Mouse (Mus musculus) MEL (cell line): ENCODE measurements around the gene Sfn. TPM values are rescaled to one million over a fixed set of nuclear protein-coding genes. Genes with fewer than 3 reads are reported as not detected.

Experiments used
- DNase-seq: peaks from one replicate; pipeline ENCODE4 v3.0.0; 2011; ENCODE audit warnings: low read depth, low spot score
- H3K27ac ChIP-seq: 2 replicates; pipeline ENCODE4 v1.5.1; 2012; ENCODE audit warnings: low read depth, mild to moderate bottlenecking, control low read depth, low read length, moderate library complexity; ENCODE audit not compliant: control insufficient read depth
- H3K27me3 ChIP-seq, 2 experiments: fragments of 150-350 bp in 1 of 2; sonication (generic) in 1 of 2; 2 replicates each; pipeline ENCODE4 v1.6.1; 2012; ENCODE audit warnings: low read length in 2 of 2, mild to moderate bottlenecking in 2 of 2, improper control_type of control experiment in 1 of 2, moderate library complexity in 1 of 2; ENCODE audit not compliant: insufficient read depth in 2 of 2, control insufficient read depth in 1 of 2
- H3K36me3 ChIP-seq, 2 experiments: 2 replicates each; pipeline ENCODE4 v1.6.1; 2012 to 2014; ENCODE audit warnings: low read length in 2 of 2, improper control_type of control experiment in 1 of 2, inconsistent platforms in 1 of 2, mild to moderate bottlenecking in 1 of 2; ENCODE audit not compliant: insufficient read depth in 2 of 2, control insufficient read depth in 1 of 2
- H3K4me1 ChIP-seq, 2 experiments: fragments of 150-350 bp in 1 of 2; sonication (generic) in 1 of 2; 2 replicates each; pipeline ENCODE4 v1.6.1; 2012; ENCODE audit warnings: low read length in 2 of 2, improper control_type of control experiment in 1 of 2, mild to moderate bottlenecking in 1 of 2; ENCODE audit not compliant: insufficient read depth in 2 of 2, control insufficient read depth in 1 of 2
- H3K4me3 ChIP-seq, 2 experiments: fragments of 150-350 bp in 1 of 2; sonication (generic) in 1 of 2; 2 replicates each; pipeline ENCODE4 v1.5.1; 2012; ENCODE audit warnings: low read depth in 2 of 2, low read length in 2 of 2, mild to moderate bottlenecking in 2 of 2, moderate library complexity in 2 of 2, control low read depth in 1 of 2, improper control_type of control experiment in 1 of 2; ENCODE audit not compliant: control insufficient read depth in 1 of 2, insufficient read depth in 1 of 2
- H3K79me2 ChIP-seq: 2 replicates; pipeline ENCODE4 v1.6.1; 2012; ENCODE audit warnings: mild to moderate bottlenecking, low read length, moderate library complexity; ENCODE audit not compliant: control insufficient read depth, poor library complexity, insufficient read depth
- H3K9ac ChIP-seq: 2 replicates; pipeline ENCODE4 v1.6.1; 2012; ENCODE audit warnings: low read depth, mild to moderate bottlenecking, control low read depth, low read length, moderate library complexity; ENCODE audit not compliant: control insufficient read depth, poor library complexity, severe bottlenecking
- H3K9me3 ChIP-seq: fragments of 150-350 bp; sonication (generic); replicated peaks from 2 replicates; pipeline ENCODE4 v1.6.1; 2012; ENCODE audit warnings: mild to moderate bottlenecking, low read length, improper control_type of control experiment, moderate library complexity; ENCODE audit not compliant: insufficient read depth
- BHLHE40 ChIP-seq: IDR thresholded peaks from 2 replicates; pipeline ENCODE4 v1.6.1; 2012; ENCODE audit warnings: low read depth, mild to moderate bottlenecking, inconsistent platforms, low read length, improper control_type of control experiment, borderline replicate concordance
- CTCF ChIP-seq, 3 experiments: IDR thresholded peaks in 2 of 3; conservative IDR thresholded peaks in 1 of 3; 2 replicates each; pipeline ENCODE4 v1.5.1; 2011 to 2012; ENCODE audit warnings: low read length in 3 of 3, low read depth in 2 of 3, mild to moderate bottlenecking in 2 of 3, improper control_type of control experiment in 1 of 3, inconsistent platforms in 1 of 3, mixed read lengths in 1 of 3, moderate library complexity in 1 of 3; ENCODE audit not compliant: control insufficient read depth in 1 of 3, insufficient read depth in 1 of 3, poor library complexity in 1 of 3, severe bottlenecking in 1 of 3
- ELF1 ChIP-seq: IDR thresholded peaks from 2 replicates; pipeline ENCODE4 v1.6.1; 2014; ENCODE audit warnings: low read depth, mild to moderate bottlenecking, inconsistent platforms, low read length, improper control_type of control experiment, moderate library complexity
- EP300 ChIP-seq, 2 experiments: IDR thresholded peaks; 2 replicates each; pipeline ENCODE4 v1.6.1; 2011; ENCODE audit warnings: improper control_type of control experiment in 2 of 2, low read length in 2 of 2, low read depth in 1 of 2, mild to moderate bottlenecking in 1 of 2
- ETS1 ChIP-seq: IDR thresholded peaks from 2 replicates; pipeline ENCODE4 v1.6.1; 2012; ENCODE audit warnings: low read depth, mild to moderate bottlenecking, inconsistent platforms, low read length, improper control_type of control experiment, moderate library complexity
- GATA1 ChIP-seq: IDR thresholded peaks from 2 replicates; pipeline ENCODE4 v1.6.1; 2011; ENCODE audit warnings: low read depth, low read length, improper control_type of control experiment
- HCFC1 ChIP-seq: IDR thresholded peaks from 2 replicates; pipeline ENCODE4 v1.6.1; 2012; ENCODE audit warnings: low read depth, mild to moderate bottlenecking, inconsistent platforms, low read length, improper control_type of control experiment, moderate library complexity
- MAFK ChIP-seq: IDR thresholded peaks from 2 replicates; pipeline ENCODE4 v1.6.1; 2011; ENCODE audit warnings: low read depth, mild to moderate bottlenecking, low read length, improper control_type of control experiment, borderline replicate concordance
- MAX ChIP-seq: IDR thresholded peaks from 2 replicates; pipeline ENCODE4 v1.6.1; 2011; ENCODE audit warnings: low read length, improper control_type of control experiment
- MAZ ChIP-seq: IDR thresholded peaks from 2 replicates; pipeline ENCODE4 v1.6.1; 2012; ENCODE audit warnings: low read depth, mild to moderate bottlenecking, inconsistent platforms, low read length, improper control_type of control experiment
- MXI1 ChIP-seq: IDR thresholded peaks from 2 replicates; pipeline ENCODE4 v1.6.1; 2011; ENCODE audit warnings: mild to moderate bottlenecking, low read depth, low read length, improper control_type of control experiment
- NELFE ChIP-seq: IDR thresholded peaks from 2 replicates; pipeline ENCODE4 v1.6.1; 2011; ENCODE audit warnings: low read depth, low read length, improper control_type of control experiment
- NRF1 ChIP-seq: IDR thresholded peaks from 2 replicates; pipeline ENCODE4 v1.6.1; 2014; ENCODE audit warnings: low read depth, mild to moderate bottlenecking, inconsistent platforms, low read length, improper control_type of control experiment, moderate library complexity; ENCODE audit not compliant: poor library complexity, insufficient read depth, severe bottlenecking
- POLR2A ChIP-seq, 2 experiments: IDR thresholded peaks; 2 replicates each; pipeline ENCODE4 v1.6.1; 2011 to 2012; ENCODE audit warnings: low read length in 2 of 2, mild to moderate bottlenecking in 2 of 2, control low read depth in 1 of 2, improper control_type of control experiment in 1 of 2, low read depth in 1 of 2, moderate library complexity in 1 of 2; ENCODE audit not compliant: control insufficient read depth in 1 of 2, insufficient read depth in 1 of 2, poor library complexity in 1 of 2
- POLR2AphosphoS2 ChIP-seq: IDR thresholded peaks from 2 replicates; pipeline ENCODE4 v1.6.1; 2011; ENCODE audit warnings: low read length, improper control_type of control experiment
- POLR2AphosphoS5 ChIP-seq: IDR thresholded peaks from 2 replicates; pipeline ENCODE4 v1.6.1; 2012; ENCODE audit warnings: low read depth, borderline replicate concordance, mild to moderate bottlenecking, inconsistent platforms, low read length, moderate library complexity, mixed read lengths
- RCOR1 ChIP-seq: IDR thresholded peaks from 2 replicates; pipeline ENCODE4 v1.6.1; 2012; ENCODE audit warnings: low read depth, mild to moderate bottlenecking, inconsistent platforms, low read length, improper control_type of control experiment
- SMC3 ChIP-seq: IDR thresholded peaks from 2 replicates; pipeline ENCODE4 v1.6.1; 2011; ENCODE audit warnings: low read depth, low read length, improper control_type of control experiment
- TAL1 ChIP-seq: IDR thresholded peaks from 2 replicates; pipeline ENCODE4 v1.6.1; 2012; ENCODE audit warnings: mild to moderate bottlenecking, inconsistent platforms, low read length, moderate library complexity, mixed read lengths
- TBP ChIP-seq: IDR thresholded peaks from 2 replicates; pipeline ENCODE4 v1.8.0; 2011; ENCODE audit warnings: low read depth, low read length, improper control_type of control experiment
- TCF12 ChIP-seq: IDR thresholded peaks from 2 replicates; pipeline ENCODE4 v1.6.1; 2014; ENCODE audit warnings: low read depth, mild to moderate bottlenecking, inconsistent platforms, low read length, improper control_type of control experiment, moderate library complexity
- USF1 ChIP-seq: IDR thresholded peaks from 2 replicates; pipeline ENCODE4 v1.6.1; 2014; ENCODE audit warnings: low read depth, mild to moderate bottlenecking, inconsistent platforms, low read length, improper control_type of control experiment, moderate library complexity
- ZC3H11A ChIP-seq: IDR thresholded peaks from 2 replicates; pipeline ENCODE4 v1.6.1; 2012; ENCODE audit warnings: low read depth, mild to moderate bottlenecking, inconsistent platforms, low read length, improper control_type of control experiment
- ZKSCAN1 ChIP-seq: IDR thresholded peaks from 2 replicates; pipeline ENCODE4 v1.6.1; 2012; ENCODE audit warnings: low read depth, mild to moderate bottlenecking, inconsistent platforms, low read length, improper control_type of control experiment, moderate library complexity
- ZMIZ1 ChIP-seq: IDR thresholded peaks from 2 replicates; pipeline ENCODE4 v1.6.1; 2012; ENCODE audit warnings: low read depth, mild to moderate bottlenecking, inconsistent platforms, low read length, improper control_type of control experiment, moderate library complexity
- polyA plus RNA-seq, 2 experiments: library from polyadenylated mRNA; stranded (reverse) in 1 of 2; unstranded in 1 of 2; fragments of >175 nt in 1 of 2; fragments of >200 nt in 1 of 2; gene quantifications; 2 replicates each; pipeline versions ENCODE4 v1.2.1 to v1.2.4; 2012; ENCODE audit warnings: low replicate concordance in 2 of 2, low read depth in 1 of 2; ENCODE audit not compliant: insufficient read length in 2 of 2, insufficient read depth in 1 of 2, missing spikeins in 1 of 2
- total RNA-seq: library from RNA; depleted of rRNA; stranded (reverse); fragments of 300-350 nt; gene quantifications from 2 replicates; pipeline ENCODE4 v1.2.3, GENCODE M21; 2012

Sfn gene
- total and polyA plus RNA-seq, 3 experiments, result 0.12 to 0.19 TPM; not detected in 1

GRCm38 (mm10) chr4:133599571-133600073, 2.3 kb downstream of the Sfn start:
- TF ChIP-seq MAZ (peak; percentile 83; the same call in 1 of the 2 replicates), MAX (no peak), ZMIZ1 (0 out of 2 replicates have a peak, but pooled peaks have one; percentile 16), SMC3 (no peak), POLR2A (IDR thresholded peaks at IDR 0.05; ENCODE audit: control insufficient read depth in 1 of 2, insufficient read depth in 1 of 2, low read depth in 1 of 2, low read length in 2 of 2, poor library complexity in 1 of 2) (peak in 1 of 2 experiments; percentile 70; a peak in 2 of 4 replicates), GATA1 (no peak), ETS1 (no peak), USF1 (no peak), HCFC1 (peak; percentile 72), RCOR1 (no peak), TCF12 (0 out of 2 replicates have a peak, but pooled peaks have one; percentile 4), POLR2AphosphoS2 (no peak), NELFE (peak; percentile 69), NRF1 (0 out of 2 replicates have a peak, but pooled peaks have one; percentile 27), ELF1 (peak; percentile 37; the same call in 1 of the 2 replicates), MXI1 (0 out of 2 replicates have a peak, but pooled peaks have one; percentile 11)
- no peaks in the 10 kb centered on the region for H3K9me3 ChIP-seq
- H3K79me2 ChIP-seq, result no peaks in the 10 kb centered on the region; the same call in 1 of the 2 replicates
- H3K4me1 ChIP-seq, result peaks cover 0 to 3% of the 10 kb centered on the region in 2 experiments; a peak in 1 of 4 replicates
- no peaks in the 10 kb centered on the region; a peak in 1 of 4 replicates for H3K36me3 ChIP-seq
- H3K4me3 ChIP-seq, result peak overlapping the region; percentile 63 to 78
- H3K27ac ChIP-seq, result no peak overlapping the region
- peak overlapping the region; percentile 67 for H3K9ac ChIP-seq
- DNase-seq, result peak; percentile 92
- no peaks in the 10 kb centered on the region for H3K27me3 ChIP-seq

- Histone ChIP-seq H3K79me2 (no peaks in the 10 kb centered on the region; the same call in 1 of the 2 replicates), H3K4me1 (peaks cover 0 to 3% of the 10 kb centered on the region in 2 experiments; a peak in 1 of 4 replicates), H3K9me3 (no peaks in the 10 kb centered on the region), H3K36me3 (no peaks in the 10 kb centered on the region; a peak in 1 of 4 replicates), H3K9ac (peak overlapping the region; percentile 67), H3K4me3 (peak overlapping the region; percentile 63 to 78), H3K27me3 (no peaks in the 10 kb centered on the region), H3K27ac (no peak overlapping the region)
- DNase-seq, result no peak
- TF ChIP-seq TAL1 (no peak), EP300 (IDR thresholded peaks at IDR 0.05; ENCODE audit: low read depth in 1 of 2, low read length in 2 of 2) (no peak), POLR2A (IDR thresholded peaks at IDR 0.05; ENCODE audit: control insufficient read depth in 1 of 2, insufficient read depth in 1 of 2, low read depth in 1 of 2, low read length in 2 of 2, poor library complexity in 1 of 2) (no peak), TBP (no peak), CTCF (IDR thresholded peaks at IDR 0.05 in 2 of 3, conservative IDR thresholded peaks at IDR 0.05 in 1 of 3; ENCODE audit: control insufficient read depth in 1 of 3, insufficient read depth in 1 of 3, low read depth in 2 of 3, low read length in 3 of 3, poor library complexity in 1 of 3, severe bottlenecking in 1 of 3) (no peak), TCF12 (no peak), ZC3H11A (no peak), ZMIZ1 (no peak), ZKSCAN1 (no peak), MAFK (no peak), SMC3 (no peak), NRF1 (no peak), BHLHE40 (no peak), POLR2AphosphoS2 (no peak), POLR2AphosphoS5 (no peak)
Observed at GRCm38 (mm10) chr4:133599116-133599515, 2.9 kb downstream of the Sfn start.
